Mouse (Mus musculus) heart, postnatal 0 days (tissue): ENCODE results near the gene Akt2.

Experiments
- CTCF ChIP-seq: IDR thresholded peaks from 2 replicates; pipeline ENCODE4 v1.5.1; 2016; ENCODE audit warnings: antibody characterized with exemption, control low read depth, low read depth
- EP300 ChIP-seq: IDR thresholded peaks from 2 replicates; pipeline ENCODE4 v1.6.1; 2016; ENCODE audit warnings: antibody characterized with exemption, low read depth

DNA sequence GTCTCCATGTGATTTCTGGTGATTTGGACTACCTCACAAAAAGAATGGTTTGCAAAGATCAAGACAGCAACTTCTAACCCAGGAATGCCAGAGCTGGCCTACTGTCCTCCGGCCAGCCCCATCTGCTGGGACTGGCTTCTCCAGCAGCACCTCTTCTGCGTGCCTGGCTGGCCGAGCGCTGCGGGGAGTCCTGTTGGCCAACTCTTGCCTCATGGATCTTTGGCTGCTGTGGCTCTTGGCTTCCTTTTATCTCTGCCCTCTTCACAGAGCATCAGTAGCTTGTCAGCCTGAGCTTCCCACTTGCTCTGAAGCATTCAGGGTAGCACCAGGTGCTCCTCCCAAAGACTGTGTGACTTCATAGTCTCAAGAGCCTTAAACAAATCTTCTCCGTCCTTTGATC, 36.8 kb downstream of the Akt2 start:
- TF ChIP-seq CTCF (no peak), EP300 (no peak)
